Mouse (Mus musculus): ENCODE data around the gene Rims1. TPM values are rescaled to one million over a fixed set of nuclear protein-coding genes. Genes with fewer than 3 reads are reported as not detected.

Gene Rims1
- polyA plus RNA-seq, 1 experiment: not detected

DNA sequence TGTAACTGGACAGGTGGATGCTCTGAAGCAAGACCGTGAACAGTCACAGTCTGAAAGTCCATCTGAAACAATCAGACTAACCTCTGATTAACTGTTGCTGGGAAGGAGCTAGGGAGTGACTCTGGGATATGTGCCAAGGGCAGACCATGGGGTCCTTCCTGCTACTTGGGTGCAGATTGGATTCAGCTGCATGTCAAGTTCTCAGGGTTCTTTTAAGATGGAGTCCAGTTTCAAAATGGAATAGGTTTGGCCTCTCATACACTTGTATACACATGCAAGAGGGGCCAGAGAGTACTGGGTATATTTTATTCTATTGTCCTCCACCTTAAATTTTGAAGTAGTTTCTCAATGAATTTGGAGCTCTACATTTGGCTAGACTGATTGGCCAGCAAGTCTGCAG is 499.9 kb downstream of the Rims1 start:
- TF ChIP-seq CEBPB (IDR thresholded peaks at IDR 0.05; ENCODE audit: low read depth): no peak
- no peak for TF ChIP-seq CTCF (IDR thresholded peaks at IDR 0.05; ENCODE audit: control insufficient read depth, insufficient read depth, insufficient read length)
- no peak for TF ChIP-seq USF1 (IDR thresholded peaks at IDR 0.05; ENCODE audit: low read depth)
- TF ChIP-seq MYOG (IDR thresholded peaks at IDR 0.05; ENCODE audit: control insufficient read depth, extremely low read depth, insufficient read length): no peak
- TF ChIP-seq FOSL1 (IDR thresholded peaks at IDR 0.05; ENCODE audit: insufficient read depth, low read length, poor library complexity, severe bottlenecking): no peak
- no peak for TF ChIP-seq MAX (IDR thresholded peaks at IDR 0.05)
- no peak for TF ChIP-seq MYOD1 (IDR thresholded peaks at IDR 0.05; ENCODE audit: control insufficient read depth, insufficient read length, low read depth)
- no peaks in the 10 kb centered on the region for H3K79me3 ChIP-seq (ENCODE audit: low read depth)
- no peaks in the 10 kb centered on the region for H3K79me2 ChIP-seq (ENCODE audit: control insufficient read depth, insufficient read depth)
- H3K4me3 ChIP-seq (ENCODE audit: insufficient read depth, poor library complexity, severe bottlenecking): no peak overlapping the region
- H3K27me3 ChIP-seq (ENCODE audit: control insufficient read depth, insufficient read depth, insufficient read length): no peaks in the 10 kb centered on the region
- H3ac ChIP-seq (ENCODE audit: control insufficient read depth, insufficient read length, low read depth): no peak overlapping the region
- no peaks in the 10 kb centered on the region for H3K36me3 ChIP-seq (ENCODE audit: control insufficient read depth, insufficient read depth)

DNA sequence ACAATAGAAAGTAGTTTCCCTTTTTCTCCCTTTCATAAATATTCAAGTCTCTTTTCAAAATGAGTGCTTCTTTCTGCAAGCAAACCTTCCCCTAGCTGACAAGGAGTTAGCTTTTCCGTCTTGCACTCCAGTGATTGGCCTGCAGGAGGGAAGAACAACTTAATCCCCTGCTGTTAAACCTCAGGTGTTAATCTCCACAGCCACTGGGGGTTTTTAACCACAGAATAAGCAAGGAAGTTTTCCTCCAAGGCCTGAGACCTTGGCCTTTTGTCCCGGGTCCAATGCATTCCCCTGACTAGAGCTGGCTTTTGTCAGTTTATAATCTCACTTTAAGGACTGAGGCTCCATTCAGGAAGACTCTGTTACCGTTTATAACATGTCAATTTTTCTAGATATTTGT is 511.8 kb downstream of the Rims1 start:
- TF ChIP-seq MYOG (IDR thresholded peaks at IDR 0.05; ENCODE audit: control insufficient read depth, extremely low read depth, insufficient read length) (no peak), USF1 (IDR thresholded peaks at IDR 0.05; ENCODE audit: low read depth) (no peak), CTCF (IDR thresholded peaks at IDR 0.05; ENCODE audit: control insufficient read depth, insufficient read depth, insufficient read length) (no peak), MYOD1 (IDR thresholded peaks at IDR 0.05; ENCODE audit: control insufficient read depth, insufficient read length, low read depth) (no peak), MAX (IDR thresholded peaks at IDR 0.05) (no peak), CEBPB (IDR thresholded peaks at IDR 0.05; ENCODE audit: low read depth) (no peak), FOSL1 (IDR thresholded peaks at IDR 0.05; ENCODE audit: insufficient read depth, low read length, poor library complexity, severe bottlenecking) (no peak)
- no peak overlapping the region for H3K4me3 ChIP-seq (ENCODE audit: insufficient read depth, poor library complexity, severe bottlenecking)
- H3K79me3 ChIP-seq (ENCODE audit: low read depth): no peaks in the 10 kb centered on the region
- no peaks in the 10 kb centered on the region for H3K79me2 ChIP-seq (ENCODE audit: control insufficient read depth, insufficient read depth)
- H3K27me3 ChIP-seq (ENCODE audit: control insufficient read depth, insufficient read depth, insufficient read length): no peaks in the 10 kb centered on the region
- H3ac ChIP-seq (ENCODE audit: control insufficient read depth, insufficient read length, low read depth): no peak overlapping the region
- no peaks in the 10 kb centered on the region for H3K36me3 ChIP-seq (ENCODE audit: control insufficient read depth, insufficient read depth)

DNA sequence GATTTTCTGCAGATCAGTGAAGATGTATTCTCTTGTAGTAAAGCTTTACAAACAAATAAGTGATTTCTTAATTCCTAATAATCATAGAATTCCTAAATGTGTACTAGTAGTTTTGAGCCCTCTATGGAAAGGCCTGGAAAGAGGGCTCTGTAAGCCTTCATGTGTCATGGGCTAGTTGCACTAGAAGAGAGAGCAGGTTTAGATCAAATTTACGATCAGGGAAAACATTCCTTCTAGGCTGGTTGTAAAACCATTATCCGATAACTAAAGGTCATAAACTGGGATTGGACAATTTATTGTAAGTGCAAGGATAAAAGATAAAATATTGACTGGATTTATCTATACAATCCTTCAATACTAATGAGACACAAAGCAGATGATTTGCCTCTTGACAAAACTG is 512.5 kb downstream of the Rims1 start:
- Histone ChIP-seq H3K27me3 (ENCODE audit: control insufficient read depth, insufficient read depth, insufficient read length) (no peaks in the 10 kb centered on the region), H3K79me3 (ENCODE audit: low read depth) (no peaks in the 10 kb centered on the region), H3K79me2 (ENCODE audit: control insufficient read depth, insufficient read depth) (no peaks in the 10 kb centered on the region), H3K4me3 (ENCODE audit: insufficient read depth, poor library complexity, severe bottlenecking) (no peak overlapping the region), H3K36me3 (ENCODE audit: control insufficient read depth, insufficient read depth) (no peaks in the 10 kb centered on the region), H3ac (ENCODE audit: control insufficient read depth, insufficient read length, low read depth) (no peak overlapping the region)
- TF ChIP-seq USF1 (IDR thresholded peaks at IDR 0.05; ENCODE audit: low read depth) (no peak), MYOG (IDR thresholded peaks at IDR 0.05; ENCODE audit: control insufficient read depth, extremely low read depth, insufficient read length) (no peak), CEBPB (IDR thresholded peaks at IDR 0.05; ENCODE audit: low read depth) (no peak), FOSL1 (IDR thresholded peaks at IDR 0.05; ENCODE audit: insufficient read depth, low read length, poor library complexity, severe bottlenecking) (no peak), CTCF (IDR thresholded peaks at IDR 0.05; ENCODE audit: control insufficient read depth, insufficient read depth, insufficient read length) (no peak), MAX (IDR thresholded peaks at IDR 0.05) (no peak), MYOD1 (IDR thresholded peaks at IDR 0.05; ENCODE audit: control insufficient read depth, insufficient read length, low read depth) (no peak)

DNA sequence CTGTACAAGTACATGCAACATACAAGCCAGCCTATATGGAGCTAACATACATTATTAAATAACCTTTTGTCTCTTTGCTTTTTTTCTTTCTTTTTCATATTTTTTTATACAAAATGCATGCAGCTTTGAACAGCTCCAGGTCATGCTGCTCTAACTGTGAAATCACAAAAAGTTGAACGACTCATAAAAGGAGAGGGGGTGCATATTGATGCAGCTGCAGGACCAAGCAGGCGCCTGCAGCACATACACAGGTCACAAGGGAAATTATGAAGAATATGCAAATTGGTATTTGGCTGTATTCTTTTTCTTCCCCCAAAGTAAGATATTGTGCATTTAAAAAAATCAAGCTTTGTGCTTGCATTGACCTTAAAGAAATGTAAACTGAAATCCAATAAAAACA is 519.0 kb downstream of the Rims1 start:
- no peaks in the 10 kb centered on the region for H3K27me3 ChIP-seq (ENCODE audit: control insufficient read depth, insufficient read depth, insufficient read length)

DNA sequence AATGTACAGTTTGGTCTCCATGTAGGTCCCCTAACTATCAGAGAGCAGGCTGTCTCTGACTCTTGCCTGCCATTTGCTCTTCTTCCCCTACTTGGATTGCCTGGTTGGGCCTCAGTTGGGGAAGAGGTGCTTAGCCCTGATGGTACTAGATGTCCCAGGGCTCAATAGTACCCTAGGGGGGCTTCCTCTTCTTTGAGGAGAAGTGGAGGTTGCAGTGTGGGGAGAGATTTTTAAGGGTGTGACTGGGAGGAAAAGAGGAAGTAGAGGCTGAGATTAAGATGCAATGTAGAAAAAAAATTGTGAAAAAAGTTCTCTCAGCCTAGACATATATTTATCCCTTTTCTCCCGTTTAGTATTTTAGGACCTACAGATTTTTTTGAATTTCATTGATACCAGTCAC is 525.8 kb downstream of the Rims1 start:
- Histone ChIP-seq H3K79me3 (ENCODE audit: low read depth) (no peaks in the 10 kb centered on the region), H3ac (ENCODE audit: control insufficient read depth, insufficient read length, low read depth) (no peak overlapping the region), H3K27me3 (ENCODE audit: control insufficient read depth, insufficient read depth, insufficient read length) (no peaks in the 10 kb centered on the region), H3K79me2 (ENCODE audit: control insufficient read depth, insufficient read depth) (no peaks in the 10 kb centered on the region), H3K4me3 (ENCODE audit: insufficient read depth, poor library complexity, severe bottlenecking) (no peak overlapping the region), H3K36me3 (ENCODE audit: control insufficient read depth, insufficient read depth) (no peaks in the 10 kb centered on the region)
- TF ChIP-seq MYOG (IDR thresholded peaks at IDR 0.05; ENCODE audit: control insufficient read depth, extremely low read depth, insufficient read length): no peak
- no peak for TF ChIP-seq CEBPB (IDR thresholded peaks at IDR 0.05; ENCODE audit: low read depth)
- no peak for TF ChIP-seq USF1 (IDR thresholded peaks at IDR 0.05; ENCODE audit: low read depth)
- TF ChIP-seq MAX (IDR thresholded peaks at IDR 0.05): no peak
- no peak for TF ChIP-seq MYOD1 (IDR thresholded peaks at IDR 0.05; ENCODE audit: control insufficient read depth, insufficient read length, low read depth)
- TF ChIP-seq FOSL1 (IDR thresholded peaks at IDR 0.05; ENCODE audit: insufficient read depth, low read length, poor library complexity, severe bottlenecking): no peak
- no peak for TF ChIP-seq CTCF (IDR thresholded peaks at IDR 0.05; ENCODE audit: control insufficient read depth, insufficient read depth, insufficient read length)

More for the DNA sequence above, 519.0 kb downstream of the Rims1 start:
- Histone ChIP-seq H3K4me3 (ENCODE audit: insufficient read depth, poor library complexity, severe bottlenecking) (no peak overlapping the region), H3K79me3 (ENCODE audit: low read depth) (no peaks in the 10 kb centered on the region), H3ac (ENCODE audit: control insufficient read depth, insufficient read length, low read depth) (no peak overlapping the region), H3K79me2 (ENCODE audit: control insufficient read depth, insufficient read depth) (no peaks in the 10 kb centered on the region), H3K36me3 (ENCODE audit: control insufficient read depth, insufficient read depth) (no peaks in the 10 kb centered on the region)
- TF ChIP-seq MAX (IDR thresholded peaks at IDR 0.05): no peak
- TF ChIP-seq USF1 (IDR thresholded peaks at IDR 0.05; ENCODE audit: low read depth): no peak
- TF ChIP-seq MYOG (IDR thresholded peaks at IDR 0.05; ENCODE audit: control insufficient read depth, extremely low read depth, insufficient read length): no peak
- no peak for TF ChIP-seq MYOD1 (IDR thresholded peaks at IDR 0.05; ENCODE audit: control insufficient read depth, insufficient read length, low read depth)
- no peak for TF ChIP-seq CTCF (IDR thresholded peaks at IDR 0.05; ENCODE audit: control insufficient read depth, insufficient read depth, insufficient read length)
- TF ChIP-seq FOSL1 (IDR thresholded peaks at IDR 0.05; ENCODE audit: insufficient read depth, low read length, poor library complexity, severe bottlenecking): no peak
- TF ChIP-seq CEBPB (IDR thresholded peaks at IDR 0.05; ENCODE audit: low read depth): no peak

DNA sequence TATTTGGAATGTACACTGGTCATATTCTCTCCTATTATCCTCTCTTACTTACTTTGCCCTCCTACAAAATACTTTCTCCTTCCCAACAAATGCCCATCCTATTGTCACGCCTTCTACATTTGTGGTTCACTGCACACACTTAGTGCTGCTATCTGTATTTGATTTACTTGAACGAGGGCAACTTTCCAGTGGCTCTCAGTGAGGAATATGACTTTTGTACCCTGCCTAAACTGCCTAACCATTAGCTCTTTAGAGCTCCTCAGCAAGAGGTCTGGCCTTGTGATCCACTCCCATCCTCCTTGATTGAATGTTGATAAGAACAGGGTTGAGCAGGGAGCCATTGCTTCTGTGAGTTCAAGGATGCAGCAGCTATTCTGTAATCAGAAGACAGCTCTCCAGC is 531.7 kb downstream of the Rims1 start:
- H3K4me3 ChIP-seq (ENCODE audit: insufficient read depth, poor library complexity, severe bottlenecking): no peak overlapping the region
- no peaks in the 10 kb centered on the region for H3K36me3 ChIP-seq (ENCODE audit: control insufficient read depth, insufficient read depth)
- no peaks in the 10 kb centered on the region for H3K79me3 ChIP-seq (ENCODE audit: low read depth)
- H3K27me3 ChIP-seq (ENCODE audit: control insufficient read depth, insufficient read depth, insufficient read length): no peaks in the 10 kb centered on the region
- H3K79me2 ChIP-seq (ENCODE audit: control insufficient read depth, insufficient read depth): no peaks in the 10 kb centered on the region
- H3ac ChIP-seq (ENCODE audit: control insufficient read depth, insufficient read length, low read depth): no peak overlapping the region
- TF ChIP-seq MAX (IDR thresholded peaks at IDR 0.05) (no peak), MYOG (IDR thresholded peaks at IDR 0.05; ENCODE audit: control insufficient read depth, extremely low read depth, insufficient read length) (no peak), MYOD1 (IDR thresholded peaks at IDR 0.05; ENCODE audit: control insufficient read depth, insufficient read length, low read depth) (no peak), CTCF (IDR thresholded peaks at IDR 0.05; ENCODE audit: control insufficient read depth, insufficient read depth, insufficient read length) (no peak), USF1 (IDR thresholded peaks at IDR 0.05; ENCODE audit: low read depth) (no peak), CEBPB (IDR thresholded peaks at IDR 0.05; ENCODE audit: low read depth) (no peak), FOSL1 (IDR thresholded peaks at IDR 0.05; ENCODE audit: insufficient read depth, low read length, poor library complexity, severe bottlenecking) (no peak)

Measured in C2C12 (cell line).